Mouse (Mus musculus): ENCODE results near the gene Mrpl11. TPM values are rescaled to one million over a fixed set of nuclear protein-coding genes. Genes with fewer than 3 reads are reported as not detected.
A peak's percentile ranks its signal among the peaks of the same experiment; 100 is the strongest.
"Not testable (repeated sequence)": the region's sequence is repeated elsewhere in the genome, so short reads cannot be mapped to it uniquely, and the experiment has no call there.

Mrpl11 gene
- polyA plus RNA-seq, 1 experiment from 2014 or later = 145 TPM

GRCm38 (mm10) chr19:5003644-5004043, 41.7 kb downstream of the Mrpl11 start:
- not testable (repeated sequence) for H3K9me3 ChIP-seq (ENCODE audit: control insufficient read depth, low read length); H3K27ac ChIP-seq (ENCODE audit: low read depth, low read length); H3K4me1 ChIP-seq (replicated peaks; ENCODE audit: control insufficient read depth, insufficient read depth, low read length); H3K4me2 ChIP-seq (ENCODE audit: low read depth, low read length, severe bottlenecking); H3K4me3 ChIP-seq (ENCODE audit: low read depth, low read length); ATAC-seq (replicated peaks; ENCODE audit: low FRiP score); H3K9ac ChIP-seq (ENCODE audit: low read length); H3K27me3 ChIP-seq (ENCODE audit: control insufficient read depth, insufficient read depth, low read length); DNase-seq (ENCODE audit: low spot score); H3K36me3 ChIP-seq (ENCODE audit: control insufficient read depth, insufficient read depth, low read length)
- WGBS = 65% methylated on average over 2 of the region's 2 CpGs

GRCm38 (mm10) chr19:5004925-5005324, 43.0 kb downstream of the Mrpl11 start:
- Histone ChIP-seq H3K27me3 (ENCODE audit: control insufficient read depth, insufficient read depth, low read length) (no peaks in the 10 kb centered on the region), H3K9ac (ENCODE audit: low read length) (no peak overlapping the region), H3K4me3 (ENCODE audit: low read depth, low read length) (no peak overlapping the region), H3K4me2 (ENCODE audit: low read depth, low read length, severe bottlenecking) (no peak overlapping the region), H3K9me3 (ENCODE audit: control insufficient read depth, low read length) (no peaks in the 10 kb centered on the region), H3K4me1 (replicated peaks; ENCODE audit: control insufficient read depth, insufficient read depth, low read length) (no peaks in the 10 kb centered on the region), H3K36me3 (ENCODE audit: control insufficient read depth, insufficient read depth, low read length) (no peaks in the 10 kb centered on the region), H3K27ac (ENCODE audit: low read depth, low read length) (no peak overlapping the region)
- WGBS = 67% methylated on average over 4 of the region's 4 CpGs
- DNase-seq (ENCODE audit: low spot score) (no peak), ATAC-seq (replicated peaks; ENCODE audit: low FRiP score) (no peak)

- H3K4me3 ChIP-seq (ENCODE audit: low read depth, low read length) = no peak overlapping the region
- H3K9me3 ChIP-seq (ENCODE audit: control insufficient read depth, low read length) = no peaks in the 10 kb centered on the region
- WGBS = 78% methylated on average over 8 of the region's 8 CpGs
- no peaks in the 10 kb centered on the region for H3K4me1 ChIP-seq (replicated peaks; ENCODE audit: control insufficient read depth, insufficient read depth, low read length)
- no peaks in the 10 kb centered on the region for H3K36me3 ChIP-seq (ENCODE audit: control insufficient read depth, insufficient read depth, low read length)
- H3K27ac ChIP-seq (ENCODE audit: low read depth, low read length) = no peak overlapping the region
- H3K4me2 ChIP-seq (ENCODE audit: low read depth, low read length, severe bottlenecking) = no peak overlapping the region
- DNase-seq (ENCODE audit: low spot score) = no peak
- no peak overlapping the region for H3K9ac ChIP-seq (ENCODE audit: low read length)
- no peaks in the 10 kb centered on the region for H3K27me3 ChIP-seq (ENCODE audit: control insufficient read depth, insufficient read depth, low read length)
- no peak for ATAC-seq (replicated peaks; ENCODE audit: low FRiP score)
These were observed 51.2 kb downstream of the Mrpl11 start for GRCm38 (mm10) chr19:5013138-5013537.

- H3K4me3 ChIP-seq (ENCODE audit: low read depth, low read length) = no peak overlapping the region
- no peaks in the 10 kb centered on the region for H3K9me3 ChIP-seq (ENCODE audit: control insufficient read depth, low read length)
- no peaks in the 10 kb centered on the region for H3K4me1 ChIP-seq (replicated peaks; ENCODE audit: control insufficient read depth, insufficient read depth, low read length)
- no peak overlapping the region for H3K9ac ChIP-seq (ENCODE audit: low read length)
- no peaks in the 10 kb centered on the region for H3K36me3 ChIP-seq (ENCODE audit: control insufficient read depth, insufficient read depth, low read length)
- H3K27ac ChIP-seq (ENCODE audit: low read depth, low read length) = no peak overlapping the region
- DNase-seq (ENCODE audit: low spot score) = peak; percentile 64
- WGBS = 19% methylated on average over 8 of the region's 8 CpGs
- no peaks in the 10 kb centered on the region for H3K27me3 ChIP-seq (ENCODE audit: control insufficient read depth, insufficient read depth, low read length)
- H3K4me2 ChIP-seq (ENCODE audit: low read depth, low read length, severe bottlenecking) = no peak overlapping the region
- no peak for ATAC-seq (replicated peaks; ENCODE audit: low FRiP score)
These were observed 53.0 kb downstream of the Mrpl11 start for GRCm38 (mm10) chr19:5014961-5015398.

GRCm38 (mm10) chr19:5016221-5016742, 54.3 kb downstream of the Mrpl11 start:
- no peaks in the 10 kb centered on the region for H3K4me1 ChIP-seq (replicated peaks; ENCODE audit: control insufficient read depth, insufficient read depth, low read length)
- no peak overlapping the region for H3K4me2 ChIP-seq (ENCODE audit: low read depth, low read length, severe bottlenecking)
- ATAC-seq (replicated peaks; ENCODE audit: low FRiP score) = no peak
- H3K27ac ChIP-seq (ENCODE audit: low read depth, low read length) = no peak overlapping the region
- no peak overlapping the region for H3K9ac ChIP-seq (ENCODE audit: low read length)
- no peaks in the 10 kb centered on the region for H3K36me3 ChIP-seq (ENCODE audit: control insufficient read depth, insufficient read depth, low read length)
- WGBS = 46% methylated on average over 10 of the region's 10 CpGs
- H3K9me3 ChIP-seq (ENCODE audit: control insufficient read depth, low read length) = no peaks in the 10 kb centered on the region
- H3K27me3 ChIP-seq (ENCODE audit: control insufficient read depth, insufficient read depth, low read length) = no peaks in the 10 kb centered on the region
- no peak overlapping the region for H3K4me3 ChIP-seq (ENCODE audit: low read depth, low read length)
- no peak for DNase-seq (ENCODE audit: low spot score)

Other genes with a start within 250 kb of the Mrpl11 start
- 136 and 139 TPM in 2 replicates for gene Rbm4b, start 205.7 kb upstream of the Mrpl11 start, polyA plus RNA-seq (2014; fragmentation: Nextera tagmentation; extraction: Ambion mirVana)
- 100 and 110 TPM in 2 replicates for gene Rbm4, start 168.2 kb upstream of the Mrpl11 start, polyA plus RNA-seq (2014; fragmentation: Nextera tagmentation; extraction: Ambion mirVana)
- gene Gm21992, start 150.5 kb upstream of the Mrpl11 start, polyA plus RNA-seq (2014; fragmentation: Nextera tagmentation; extraction: Ambion mirVana) = 15.0 and 31.9 TPM in 2 replicates
- gene Rbm14, start 150.5 kb upstream of the Mrpl11 start, polyA plus RNA-seq (2014; fragmentation: Nextera tagmentation; extraction: Ambion mirVana) = 139 and 144 TPM in 2 replicates
- 36.4 and 37.9 TPM in 2 replicates for gene Ccs, start 122.8 kb upstream of the Mrpl11 start, polyA plus RNA-seq (2014; fragmentation: Nextera tagmentation; extraction: Ambion mirVana)
- gene Ccdc87, start 122.8 kb upstream of the Mrpl11 start, polyA plus RNA-seq (2014; fragmentation: Nextera tagmentation; extraction: Ambion mirVana) = 0.11 and 0.17 TPM in 2 replicates
- gene Ctsf, start 107.0 kb upstream of the Mrpl11 start, polyA plus RNA-seq (2014; fragmentation: Nextera tagmentation; extraction: Ambion mirVana) = 20.2 and 27.6 TPM in 2 replicates
- 1.8 and 2.2 TPM in 2 replicates for gene Actn3, start 84.2 kb upstream of the Mrpl11 start, polyA plus RNA-seq (2014; fragmentation: Nextera tagmentation; extraction: Ambion mirVana)
- 12.3 and 15.7 TPM in 2 replicates for gene Zdhhc24, start 83.5 kb upstream of the Mrpl11 start, polyA plus RNA-seq (2014; fragmentation: Nextera tagmentation; extraction: Ambion mirVana)
- gene Bbs1, start 55.5 kb upstream of the Mrpl11 start, polyA plus RNA-seq (2014; fragmentation: Nextera tagmentation; extraction: Ambion mirVana) = 8.7 and 13.9 TPM in 2 replicates
- gene Dpp3, start 33.9 kb upstream of the Mrpl11 start, polyA plus RNA-seq (2014; fragmentation: Nextera tagmentation; extraction: Ambion mirVana) = 152 and 172 TPM in 2 replicates
- 2.1 and 2.5 TPM in 2 replicates for gene Peli3, start 19.0 kb upstream of the Mrpl11 start, polyA plus RNA-seq (2014; fragmentation: Nextera tagmentation; extraction: Ambion mirVana)
- not detected in 2 replicates for gene Npas4, start 28.2 kb downstream of the Mrpl11 start, polyA plus RNA-seq (2014; fragmentation: Nextera tagmentation; extraction: Ambion mirVana)
- 5.5 and 8.3 TPM in 2 replicates for gene Slc29a2, start 61.7 kb downstream of the Mrpl11 start, polyA plus RNA-seq (2014; fragmentation: Nextera tagmentation; extraction: Ambion mirVana)
- 35.2 and 40.4 TPM in 2 replicates for gene B4gat1, start 76.7 kb downstream of the Mrpl11 start, polyA plus RNA-seq (2014; fragmentation: Nextera tagmentation; extraction: Ambion mirVana)
- gene AC124502.3, start 76.7 kb downstream of the Mrpl11 start, polyA plus RNA-seq (2014; fragmentation: Nextera tagmentation; extraction: Ambion mirVana) = 4.0 and 4.2 TPM in 2 replicates
- gene Brms1, start 79.2 kb downstream of the Mrpl11 start, polyA plus RNA-seq (2014; fragmentation: Nextera tagmentation; extraction: Ambion mirVana) = 58.4 and 62.6 TPM in 2 replicates
- gene Rin1, start 88.3 kb downstream of the Mrpl11 start, polyA plus RNA-seq (2014; fragmentation: Nextera tagmentation; extraction: Ambion mirVana) = 2.0 TPM in 2 replicates
- gene Cd248, start 105.9 kb downstream of the Mrpl11 start, polyA plus RNA-seq (2014; fragmentation: Nextera tagmentation; extraction: Ambion mirVana) = 30.7 and 32.7 TPM in 2 replicates
- gene Tmem151a, start 123.4 kb downstream of the Mrpl11 start, polyA plus RNA-seq (2014; fragmentation: Nextera tagmentation; extraction: Ambion mirVana) = 1.2 and 1.8 TPM in 2 replicates
- 69.5 and 75.8 TPM in 2 replicates for gene Yif1a, start 126.4 kb downstream of the Mrpl11 start, polyA plus RNA-seq (2014; fragmentation: Nextera tagmentation; extraction: Ambion mirVana)
- gene Cnih2, start 136.4 kb downstream of the Mrpl11 start, polyA plus RNA-seq (2014; fragmentation: Nextera tagmentation; extraction: Ambion mirVana) = 93.2 and 112 TPM in 2 replicates
- gene Rab1b, start 144.9 kb downstream of the Mrpl11 start, polyA plus RNA-seq (2014; fragmentation: Nextera tagmentation; extraction: Ambion mirVana) = 250 and 262 TPM in 2 replicates
- 35.3 and 38.5 TPM in 2 replicates for gene Klc2, start 156.4 kb downstream of the Mrpl11 start, polyA plus RNA-seq (2014; fragmentation: Nextera tagmentation; extraction: Ambion mirVana)